Mouse (Mus musculus) heart, embryonic 14.5 days (tissue): ENCODE results near the gene Ccin. TPM values are rescaled to one million over a fixed set of nuclear protein-coding genes. Genes with fewer than 3 reads are reported as not detected.

Experiments
- ATAC-seq: fragments of 200-750 bp; cut with Nextera tagmentation; 2 replicates; pipeline ENCODE4 v1.8.0; 2017; ENCODE audit warnings: low read depth, moderate TSS enrichment; ENCODE audit not compliant: insufficient number of reproducible peaks, insufficient read depth, low FRiP score
- H3K27ac ChIP-seq, 2 experiments: fragments of 200-500 bp in 1 of 2; fragments of 300-500 bp in 1 of 2; sonication (generic) in 1 of 2; replicated peaks in 1 of 2; 2 replicates each; pipeline ENCODE4 v1.5.1; 2012 to 2014; ENCODE audit warnings: low read depth in 2 of 2, low read length in 2 of 2, control low read depth in 1 of 2, mild to moderate bottlenecking in 1 of 2, mixed read lengths in 1 of 2; ENCODE audit not compliant: control insufficient read depth in 1 of 2, insufficient read depth in 1 of 2
- H3K27me3 ChIP-seq: fragments of 300-500 bp; sonication (generic); 2 replicates; pipeline ENCODE4 v1.6.1; 2014; ENCODE audit warnings: mild to moderate bottlenecking, low read length, control low read depth; ENCODE audit not compliant: control insufficient read depth, insufficient read depth
- H3K36me3 ChIP-seq: fragments of 300-500 bp; sonication (generic); 2 replicates; pipeline ENCODE4 v1.6.1; 2014; ENCODE audit warnings: mild to moderate bottlenecking, control low read depth, low read length, mixed read lengths; ENCODE audit not compliant: control insufficient read depth, insufficient read depth
- H3K4me1 ChIP-seq, 2 experiments: fragments of 200-500 bp in 1 of 2; fragments of 300-500 bp in 1 of 2; sonication (generic) in 1 of 2; 2 replicates each; pipeline ENCODE4 v1.6.1; 2012 to 2014; ENCODE audit warnings: low read length in 2 of 2, control low read depth in 1 of 2, mixed read lengths in 1 of 2; ENCODE audit not compliant: control insufficient read depth in 2 of 2, insufficient read depth in 2 of 2
- H3K4me2 ChIP-seq: fragments of 300-500 bp; sonication (generic); 2 replicates; pipeline ENCODE4 v1.6.1; 2014; ENCODE audit warnings: mild to moderate bottlenecking, low read length
- H3K4me3 ChIP-seq, 2 experiments: fragments of 200-500 bp in 1 of 2; fragments of 300-500 bp in 1 of 2; sonication (generic) in 1 of 2; 2 replicates each; pipeline ENCODE4 v1.5.1; 2012 to 2014; ENCODE audit warnings: low read length in 2 of 2, mild to moderate bottlenecking in 2 of 2, control low read depth in 1 of 2, low read depth in 1 of 2, moderate library complexity in 1 of 2; ENCODE audit not compliant: control insufficient read depth in 1 of 2, insufficient read depth in 1 of 2
- H3K9ac ChIP-seq: fragments of 300-500 bp; sonication (generic); 2 replicates; pipeline ENCODE4 v1.6.1; 2014; ENCODE audit warnings: mild to moderate bottlenecking, low read length
- H3K9me3 ChIP-seq: fragments of 300-500 bp; sonication (generic); 2 replicates; pipeline ENCODE4 v1.6.1; 2016; ENCODE audit warnings: low read length, control low read depth; ENCODE audit not compliant: control insufficient read depth
- WGBS: fragments of 180-500 bp; shearing (Covaris S2); extraction: QIAGEN DNeasy Blood & Tissue Kit; methylation state at CpG from one replicate; pipeline ENCODE4 v1.1.7; 2014; 5-methylcytosine and 5-hydroxymethylcytosine counted together
- polyA plus RNA-seq: library from polyadenylated mRNA; unstranded; fragments of >200 nt; fragmentation: Nextera tagmentation; extraction: Ambion mirVana; gene quantifications from 2 replicates; pipeline ENCODE4 v1.2.1, GENCODE M21; 2014

Gene Ccin
- polyA plus RNA-seq, 1 experiment from 2014 or later, result not detected

GRCm38 (mm10) chr4:43984326-43984725 is 1.0 kb downstream of the Ccin start:
- Histone ChIP-seq H3K4me3 (no peak overlapping the region), H3K4me1 (peaks cover 1 to 2% of the 10 kb centered on the region in 2 experiments; a peak in 2 of 4 replicates), H3K9me3 (no peaks in the 10 kb centered on the region), H3K9ac (no peak overlapping the region), H3K4me2 (no peak overlapping the region), H3K27me3 (no peaks in the 10 kb centered on the region), H3K27ac (no peak overlapping the region), H3K36me3 (no peaks in the 10 kb centered on the region)
- ATAC-seq, result no peak
- 88% methylated on average over 19 of the region's 19 CpGs for WGBS

- no peak overlapping the region for H3K27ac ChIP-seq
- WGBS, result 72% methylated on average over 3 of the region's 3 CpGs
- no peaks in the 10 kb centered on the region for H3K36me3 ChIP-seq
- no peak overlapping the region for H3K9ac ChIP-seq
- no peak for ATAC-seq
- no peaks in the 10 kb centered on the region for H3K9me3 ChIP-seq
- H3K4me2 ChIP-seq, result no peak overlapping the region
- no peaks in the 10 kb centered on the region for H3K27me3 ChIP-seq
- H3K4me1 ChIP-seq, result no peaks in the 10 kb centered on the region
- H3K4me3 ChIP-seq, result no peak overlapping the region
Observed at GRCm38 (mm10) chr4:43988976-43989375, 5.7 kb downstream of the Ccin start.

- no peaks in the 10 kb centered on the region for H3K36me3 ChIP-seq
- no peaks in the 10 kb centered on the region for H3K9me3 ChIP-seq
- no peak overlapping the region for H3K4me3 ChIP-seq
- no peaks in the 10 kb centered on the region for H3K27me3 ChIP-seq
- H3K4me1 ChIP-seq, result no peaks in the 10 kb centered on the region
- ATAC-seq, result no peak
- H3K27ac ChIP-seq, result no peak overlapping the region
- 89% methylated on average over 11 of the region's 11 CpGs for WGBS
- H3K4me2 ChIP-seq, result no peak overlapping the region
- no peak overlapping the region for H3K9ac ChIP-seq
Observed at GRCm38 (mm10) chr4:43993072-43993471, 9.8 kb downstream of the Ccin start.

GRCm38 (mm10) chr4:43994342-43994741 is 11.1 kb downstream of the Ccin start:
- H3K27me3 ChIP-seq, result no peaks in the 10 kb centered on the region
- ATAC-seq, result no peak
- H3K4me1 ChIP-seq, result no peaks in the 10 kb centered on the region
- H3K9me3 ChIP-seq, result no peaks in the 10 kb centered on the region
- H3K9ac ChIP-seq, result no peak overlapping the region
- no peaks in the 10 kb centered on the region for H3K36me3 ChIP-seq
- H3K4me3 ChIP-seq, result no peak overlapping the region
- 70% methylated on average over 2 of the region's 2 CpGs for WGBS
- no peak overlapping the region for H3K27ac ChIP-seq
- H3K4me2 ChIP-seq, result no peak overlapping the region

GRCm38 (mm10) chr4:44003622-44004021 is 20.3 kb downstream of the Ccin start:
- no peak overlapping the region for H3K27ac ChIP-seq
- no peak overlapping the region for H3K4me2 ChIP-seq
- H3K36me3 ChIP-seq, result no peaks in the 10 kb centered on the region

GRCm38 (mm10) chr4:44004126-44004525 is 20.8 kb downstream of the Ccin start, which contains the start of gene Clta:
Gene Clta, plus strand, starts transcription at chr4:44004452.
- no peaks in the 10 kb centered on the region for H3K36me3 ChIP-seq
- H3K27me3 ChIP-seq, result no peaks in the 10 kb centered on the region
- 71% methylated on average over 5 of the region's 5 CpGs for WGBS
- no peak within 1 kb of the TSS for H3K9ac ChIP-seq
- no peak within 1 kb of the TSS for H3K4me2 ChIP-seq
- ATAC-seq, result no peak
- no peaks in the 10 kb centered on the region for H3K9me3 ChIP-seq
- H3K27ac ChIP-seq, result no peak within 1 kb of the TSS
- no peaks in the 10 kb centered on the region for H3K4me1 ChIP-seq
- H3K4me3 ChIP-seq, result no peak within 1 kb of the TSS

More at GRCm38 (mm10) chr4:44003622-44004021, 20.3 kb downstream of the Ccin start:
- no peaks in the 10 kb centered on the region for H3K9me3 ChIP-seq
- no peak overlapping the region for H3K9ac ChIP-seq
- no peak for ATAC-seq
- H3K4me3 ChIP-seq, result no peak overlapping the region
- no peaks in the 10 kb centered on the region for H3K27me3 ChIP-seq
- H3K4me1 ChIP-seq, result no peaks in the 10 kb centered on the region
- WGBS, result 78% methylated on average over 6 of the region's 6 CpGs

- no peak overlapping the region for H3K9ac ChIP-seq
- no peaks in the 10 kb centered on the region for H3K36me3 ChIP-seq
- WGBS, result 64% methylated on average over 3 of the region's 3 CpGs
- no peak for ATAC-seq
- H3K27ac ChIP-seq, result no peak overlapping the region
- H3K4me2 ChIP-seq, result no peak overlapping the region
- H3K9me3 ChIP-seq, result no peaks in the 10 kb centered on the region
- no peak overlapping the region for H3K4me3 ChIP-seq
- no peaks in the 10 kb centered on the region for H3K27me3 ChIP-seq
- H3K4me1 ChIP-seq, result no peaks in the 10 kb centered on the region
Observed at GRCm38 (mm10) chr4:44004623-44005409, 21.5 kb downstream of the Ccin start.

- H3K4me1 ChIP-seq, result peaks cover 5 to 20% of the 10 kb centered on the region in 2 experiments
- H3K27ac ChIP-seq, result no peak overlapping the region
- peaks cover 12% of the 10 kb centered on the region for H3K36me3 ChIP-seq
- 98% methylated on average over 1 of the region's 1 CpGs for WGBS
- ATAC-seq, result no peak
- no peak overlapping the region for H3K4me2 ChIP-seq
- H3K27me3 ChIP-seq, result no peaks in the 10 kb centered on the region
- H3K4me3 ChIP-seq, result no peak overlapping the region
- H3K9ac ChIP-seq, result no peak overlapping the region
- no peaks in the 10 kb centered on the region for H3K9me3 ChIP-seq
Observed at GRCm38 (mm10) chr4:44010176-44010575, 26.9 kb downstream of the Ccin start.
